Mouse (Mus musculus) liver, postnatal 0 days (tissue): ENCODE results near the gene Alkbh7. TPM values are rescaled to one million over a fixed set of nuclear protein-coding genes. Genes with fewer than 3 reads are reported as not detected.
A peak's percentile ranks its signal among the peaks of the same experiment; 100 is the strongest.

Experiments
- ATAC-seq: fragments of 200-750 bp; cut with Nextera tagmentation; 2 replicates; pipeline ENCODE4 v1.8.0; 2017; ENCODE audit warnings: mild to moderate bottlenecking, moderate library complexity
- DNase-seq: peaks from one replicate; pipeline ENCODE4 v3.0.0-alpha.2; 2016
- H3K27ac ChIP-seq: fragments of 300-500 bp; sonication (generic); 2 replicates; pipeline ENCODE4 v1.5.1; 2014; ENCODE audit warnings: antibody characterized with exemption, moderate library complexity, mild to moderate bottlenecking, low read depth
- H3K27me3 ChIP-seq: fragments of 300-500 bp; sonication (generic); 2 replicates; pipeline ENCODE4 v1.6.1; 2014; ENCODE audit warnings: low read length, control low read depth, mixed read lengths; ENCODE audit not compliant: insufficient read depth
- H3K36me3 ChIP-seq: fragments of 300-500 bp; sonication (generic); replicated peaks from 2 replicates; pipeline ENCODE4 v1.6.1; 2014; ENCODE audit warnings: mild to moderate bottlenecking, control low read depth, low read length, moderate library complexity, mixed read lengths; ENCODE audit not compliant: insufficient read depth
- H3K4me1 ChIP-seq: fragments of 300-500 bp; sonication (generic); 2 replicates; pipeline ENCODE4 v1.6.1; 2014; ENCODE audit warnings: antibody characterized with exemption, mild to moderate bottlenecking, control low read depth; ENCODE audit not compliant: insufficient read depth
- H3K4me2 ChIP-seq: fragments of 300-500 bp; sonication (generic); 2 replicates; pipeline ENCODE4 v1.6.1; 2014; ENCODE audit warnings: low read depth, mild to moderate bottlenecking, low read length, moderate library complexity, mixed read lengths
- H3K4me3 ChIP-seq: fragments of 300-500 bp; sonication (generic); 2 replicates; pipeline ENCODE4 v1.5.1; 2014; ENCODE audit warnings: low read depth, low read length
- H3K9ac ChIP-seq: fragments of 300-500 bp; sonication (generic); replicated peaks from 2 replicates; pipeline ENCODE4 v1.6.1; 2014; ENCODE audit warnings: mild to moderate bottlenecking, moderate library complexity
- H3K9me3 ChIP-seq: fragments of 300-500 bp; sonication (generic); 2 replicates; pipeline ENCODE4 v1.6.1; 2016; ENCODE audit warnings: mild to moderate bottlenecking, control low read depth, low read length, mixed read lengths
- CTCF ChIP-seq: sonication (generic); IDR thresholded peaks from 2 replicates; pipeline ENCODE4 v1.5.1; 2016; ENCODE audit warnings: antibody characterized with exemption, low read depth
- EP300 ChIP-seq: IDR thresholded peaks from 2 replicates; pipeline ENCODE4 v1.6.1; 2016; ENCODE audit warnings: antibody characterized with exemption, low read depth, mild to moderate bottlenecking
- WGBS: fragments of 180-500 bp; shearing (Covaris S2); extraction: QIAGEN DNeasy Blood & Tissue Kit; methylation state at CpG from one replicate; pipeline ENCODE4 v1.1.7; 2014; ENCODE audit not compliant: insufficient replicate concordance; 5-methylcytosine and 5-hydroxymethylcytosine counted together
- polyA plus RNA-seq: library from polyadenylated mRNA; unstranded; fragments of >200 nt; fragmentation: Nextera tagmentation; extraction: Ambion mirVana; gene quantifications from 2 replicates; pipeline ENCODE4 v1.2.1, GENCODE M21; 2015

Gene Alkbh7
- polyA plus RNA-seq, 1 experiment from 2014 or later, result 23.9 TPM

- no peak for TF ChIP-seq CTCF
- no peak for TF ChIP-seq EP300
- Histone ChIP-seq H3K4me2 (no peak overlapping the region), H3K9ac (no peak overlapping the region), H3K9me3 (no peaks in the 10 kb centered on the region), H3K27me3 (no peaks in the 10 kb centered on the region), H3K36me3 (peaks cover 35% of the 10 kb centered on the region), H3K4me1 (peaks cover 8% of the 10 kb centered on the region), H3K27ac (no peak overlapping the region), H3K4me3 (no peak overlapping the region)
- 54% methylated on average over 8 of the region's 8 CpGs for WGBS
- ATAC-seq (no peak), DNase-seq (no peak)
Measured at GRCm38 (mm10) chr17:57001228-57001627, 4.1 kb downstream of the Alkbh7 start.

GRCm38 (mm10) chr17:57003994-57004393, 6.9 kb downstream of the Alkbh7 start:
- no peak overlapping the region for H3K4me3 ChIP-seq
- peak; percentile 38 for ATAC-seq
- no peak overlapping the region for H3K27ac ChIP-seq
- H3K27me3 ChIP-seq, result no peaks in the 10 kb centered on the region
- no peaks in the 10 kb centered on the region for H3K4me1 ChIP-seq
- H3K9ac ChIP-seq, result no peak overlapping the region
- no peaks in the 10 kb centered on the region for H3K9me3 ChIP-seq
- no peak for DNase-seq
- TF ChIP-seq CTCF (no peak), EP300 (no peak)
- WGBS, result 74% methylated on average over 7 of the region's 7 CpGs
- no peak overlapping the region for H3K4me2 ChIP-seq
- peaks cover 59% of the 10 kb centered on the region for H3K36me3 ChIP-seq

GRCm38 (mm10) chr17:57007137-57007905, 10.2 kb downstream of the Alkbh7 start:
- WGBS, result 87% methylated on average over 13 of the region's 13 CpGs
- ATAC-seq (no peak), DNase-seq (no peak)
- Histone ChIP-seq H3K4me2 (no peak overlapping the region), H3K9ac (no peak overlapping the region), H3K27me3 (no peaks in the 10 kb centered on the region), H3K9me3 (no peaks in the 10 kb centered on the region), H3K27ac (no peak overlapping the region), H3K4me1 (peaks cover 16% of the 10 kb centered on the region), H3K36me3 (peaks cover 62% of the 10 kb centered on the region), H3K4me3 (no peak overlapping the region)
- no peak for TF ChIP-seq EP300
- TF ChIP-seq CTCF, result peak; percentile 47; the same call in 1 of the 2 replicates

- no peak for DNase-seq
- Histone ChIP-seq H3K4me2 (peak overlapping the region; percentile 99), H3K9ac (peak overlapping the region; percentile 93), H3K27ac (peak overlapping the region; percentile 74), H3K27me3 (no peaks in the 10 kb centered on the region), H3K36me3 (peaks cover 36% of the 10 kb centered on the region), H3K4me1 (peaks cover 19% of the 10 kb centered on the region), H3K9me3 (no peaks in the 10 kb centered on the region), H3K4me3 (peak overlapping the region; percentile 68)
- 3% methylated on average over 19 of the region's 19 CpGs for WGBS
- TF ChIP-seq EP300, result no peak
- TF ChIP-seq CTCF, result no peak
- ATAC-seq, result peak; percentile 64
Measured at GRCm38 (mm10) chr17:57010911-57011235, 13.7 kb downstream of the Alkbh7 start.

GRCm38 (mm10) chr17:57011236-57012141, 14.3 kb downstream of the Alkbh7 start, which contains the start of the genes Gtf2f1 and Gm17949:
TSS of gene Gtf2f1 (minus strand) at chr17:57011288.
TSS of gene Gm17949 (plus strand) at chr17:57011469.
- Histone ChIP-seq H3K9ac (peak within 1 kb of the TSS; percentile 93), H3K4me1 (peaks cover 19% of the 10 kb centered on the region)
- peak; percentile 90 for ATAC-seq

More at GRCm38 (mm10) chr17:57011236-57012141, 14.3 kb downstream of the Alkbh7 start, which contains the start of the genes Gtf2f1 and Gm17949:
- TF ChIP-seq EP300, result peak; percentile 69; the same call in 1 of the 2 replicates
- peak; percentile 42 for TF ChIP-seq CTCF
- DNase-seq, result peak; percentile 98
- Histone ChIP-seq H3K9me3 (no peaks in the 10 kb centered on the region), H3K27me3 (no peaks in the 10 kb centered on the region), H3K4me2 (peak within 1 kb of the TSS; percentile 99), H3K36me3 (peaks cover 29% of the 10 kb centered on the region), H3K27ac (peak within 1 kb of the TSS; percentile 74), H3K4me3 (peak within 1 kb of the TSS; percentile 68)
- under 1% methylated on average over 51 of the region's 51 CpGs for WGBS
